Mouse (Mus musculus) erythroblast, embryonic 14.5 days (primary cell): Measurements from ENCODE around the gene Rasgrp3.

Experiments
- GATA1 ChIP-seq: IDR thresholded peaks from 2 replicates; pipeline ENCODE4 v1.6.1; 2012; ENCODE audit warnings: low read length, inconsistent platforms, mixed read lengths
- TAL1 ChIP-seq: IDR thresholded peaks from 3 replicates; pipeline ENCODE4 v1.6.1; 2012; ENCODE audit warnings: low read length, inconsistent platforms, mixed read lengths

GRCm38 (mm10) chr17:75436819-75437218, 1.1 kb downstream of the Rasgrp3 start:
- TF ChIP-seq GATA1 = no peak
- TF ChIP-seq TAL1 = no peak
